In genomic region chr12:39493114-39493513, GRCm38 (mm10) we compare ENCODE assay signal across 12 mouse cellular contexts.
DNase-seq lines count a peak whose midpoint lies in the region; ATAC-seq lines count a peak whose summit lies in the region.
"Had no signal": no experiment of that assay in that cellular context is flagged by ENCODE, and none has a peak within 500 bp of the region (broad histone marks: within the 10 kb centered on the region; RNA-seq: fewer than 3 reads in every experiment).

No protein-coding gene starts in this region.

- H3K27ac ChIP-seq in heart, embryonic 12.5 days (ENCODE audit: poor library complexity, severe bottlenecking): no peak overlapping the region
- H3K27ac ChIP-seq: hindbrain, embryonic 12.5 days; neural tube, embryonic 13.5 days had no signal

- no peaks in the 10 kb centered on the region for H3K27me3 ChIP-seq in heart, embryonic 12.5 days (replicated peaks)
- H3K27me3 ChIP-seq: hindbrain, embryonic 12.5 days; neural tube, embryonic 13.5 days had no signal

- no peak for ATAC-seq in heart, embryonic 12.5 days (ENCODE audit: insufficient number of reproducible peaks, low FRiP score)
- no peak for ATAC-seq in megakaryocyte, adult 5-6 weeks (ENCODE audit: poor library complexity, severe bottlenecking)

- H3K9me3 ChIP-seq in heart, embryonic 12.5 days (replicated peaks): no peaks in the 10 kb centered on the region
- H3K9me3 ChIP-seq: hindbrain, embryonic 12.5 days; neural tube, embryonic 13.5 days had no signal

- no peaks in the 10 kb centered on the region for H3K4me1 ChIP-seq in heart, embryonic 12.5 days (replicated peaks)
- H3K4me1 ChIP-seq: hindbrain, embryonic 12.5 days; neural tube, embryonic 13.5 days had no signal

- H3K4me3 ChIP-seq in heart, embryonic 12.5 days: no peak overlapping the region
- H3K4me3 ChIP-seq: hindbrain, embryonic 12.5 days; neural tube, embryonic 13.5 days had no signal

- no peaks in the 10 kb centered on the region for H3K36me3 ChIP-seq in heart, embryonic 12.5 days
- H3K36me3 ChIP-seq: hindbrain, embryonic 12.5 days; neural tube, embryonic 13.5 days had no signal

- peak; percentile 15 to 41 for DNase-seq in layer of hippocampus, adult 18-20 months (ENCODE audit: low spot score in 2 of 2)
- no peak for DNase-seq in layer of hippocampus, postnatal 10 days (ENCODE audit: low spot score in 2 of 2)
- DNase-seq in cerebellum, adult 18-20 months: peak; percentile 80 to 83
- peak; percentile 76 to 81 for DNase-seq in cerebellum, postnatal 36 days
- peak; percentile 60 to 64 for DNase-seq in right cerebral cortex, postnatal 10 days (ENCODE audit: low spot score in 2 of 2)
- DNase-seq: gastrocnemius, postnatal 25 days; kidney, adult 18-20 months; thymus, postnatal 36 days had no signal

- no peak overlapping the region for H3K4me2 ChIP-seq in heart, embryonic 12.5 days
- H3K4me2 ChIP-seq: hindbrain, embryonic 12.5 days; neural tube, embryonic 13.5 days had no signal

- no peak overlapping the region for H3K9ac ChIP-seq in heart, embryonic 12.5 days
- H3K9ac ChIP-seq: hindbrain, embryonic 12.5 days; neural tube, embryonic 13.5 days had no signal

- WGBS in heart, embryonic 12.5 days: 78% methylated on average over 8 of the region's 8 CpGs

Comparison
In these comparisons a context has a peak if more than half of its experiments do, and no peak if none do; other contexts are left out.
1. DNase-seq: peak in layer of hippocampus, adult 18-20 months (2 of 2), cerebellum, adult 18-20 months (2 of 2), cerebellum, postnatal 36 days (2 of 2) and right cerebral cortex, postnatal 10 days (2 of 2); none in layer of hippocampus, postnatal 10 days (0 of 2).